Mouse (Mus musculus) spleen, adult 2 months (tissue): ENCODE measurements around the gene Actrt2.

Source experiments
- CTCF ChIP-seq: fragments of 200-500 bp; IDR thresholded peaks from 2 replicates; pipeline ENCODE4 v1.5.1; 2011; ENCODE audit warnings: mild to moderate bottlenecking, inconsistent platforms; ENCODE audit not compliant: insufficient read depth, insufficient read length, insufficient replicate concordance; ENCODE audit errors: extremely low read depth
- POLR2A ChIP-seq: fragments of 200-500 bp; IDR thresholded peaks from 2 replicates; pipeline ENCODE4 v1.6.1; 2011; ENCODE audit warnings: low read depth, low read length, inconsistent platforms

DNA sequence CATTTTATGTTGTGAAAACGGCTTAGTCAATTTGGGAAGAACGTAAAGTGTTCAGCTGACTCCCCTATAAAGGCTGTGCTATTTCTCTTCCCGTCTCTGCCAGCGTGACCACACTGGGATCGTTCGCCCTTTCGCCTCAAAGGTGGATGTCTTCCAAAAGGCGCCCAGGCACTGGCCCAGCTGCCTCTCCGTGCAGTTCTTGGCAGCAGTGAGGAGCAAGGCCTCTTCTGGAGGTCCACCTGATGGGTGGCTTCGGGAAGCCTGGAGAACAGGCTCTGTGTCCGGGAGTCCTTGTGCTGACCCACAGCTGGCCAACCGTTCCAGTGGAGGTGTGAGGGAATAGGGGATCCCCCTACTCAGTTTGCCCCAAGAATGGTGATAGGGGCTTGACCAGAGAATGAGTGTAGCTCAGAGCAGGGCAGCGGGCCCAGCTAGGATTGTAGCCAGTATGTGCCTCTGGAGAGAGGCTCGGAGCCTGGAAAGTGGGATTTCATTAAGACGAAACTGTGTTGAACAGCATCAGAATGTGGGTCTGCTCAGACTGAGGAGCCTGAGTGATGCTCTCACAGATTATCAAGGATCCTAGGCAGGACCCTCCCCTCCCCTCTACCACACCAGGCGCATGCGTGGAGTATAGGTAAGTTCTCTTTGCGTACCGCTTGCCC, 18.5 kb downstream of the Actrt2 start:
- TF ChIP-seq POLR2A (no peak), CTCF (no peak)
